Mouse (Mus musculus) ES-E14 (cell line): ENCODE measurements around the gene Gm9999. TPM values are rescaled to one million over a fixed set of nuclear protein-coding genes. Genes with fewer than 3 reads are reported as not detected.
"Not testable (repeated sequence)": the region's sequence is repeated elsewhere in the genome, so short reads cannot be mapped to it uniquely, and the experiment has no call there.

ENCODE experiments used
- DNase-seq: peaks from one replicate; pipeline ENCODE4 v3.0.0-alpha.2; 2013; ENCODE audit warnings: low read depth, low spot score
- H3K27ac ChIP-seq: 2 replicates; pipeline ENCODE4 v1.5.1; 2012; ENCODE audit warnings: low read depth, mild to moderate bottlenecking, low read length, moderate library complexity, mixed read lengths; ENCODE audit not compliant: poor library complexity, insufficient read depth, severe bottlenecking
- H3K36me3 ChIP-seq: 2 replicates; pipeline ENCODE4 v1.6.1; 2012; ENCODE audit warnings: mild to moderate bottlenecking, low read length, moderate library complexity, mixed read lengths; ENCODE audit not compliant: control insufficient read depth, poor library complexity, insufficient read depth, severe bottlenecking
- H3K4me1 ChIP-seq, 2 experiments: fragments of 150-350 bp in 1 of 2; sonication (generic) in 1 of 2; 2 replicates each; pipeline ENCODE4 v1.6.1; 2012; ENCODE audit warnings: low read length in 2 of 2, mild to moderate bottlenecking in 1 of 2, mixed read lengths in 1 of 2; ENCODE audit not compliant: control insufficient read depth in 2 of 2, insufficient read depth in 2 of 2, poor library complexity in 1 of 2
- H3K4me3 ChIP-seq, 2 experiments: fragments of 150-350 bp in 1 of 2; sonication (generic) in 1 of 2; 2 replicates each; pipeline ENCODE4 v1.5.1; 2012; ENCODE audit warnings: low read length in 2 of 2, low read depth in 1 of 2, mild to moderate bottlenecking in 1 of 2, mixed read lengths in 1 of 2; ENCODE audit not compliant: insufficient read depth in 1 of 2, poor library complexity in 1 of 2, severe bottlenecking in 1 of 2
- H3K9ac ChIP-seq: 2 replicates; pipeline ENCODE4 v1.6.1; 2012; ENCODE audit warnings: low read depth, mild to moderate bottlenecking, low read length, mixed read lengths; ENCODE audit not compliant: poor library complexity, insufficient read depth, severe bottlenecking
- H3K9me3 ChIP-seq: fragments of 150-350 bp; sonication (generic); 2 replicates; pipeline ENCODE4 v1.6.1; 2012; ENCODE audit warnings: low read depth, mild to moderate bottlenecking, low read length; ENCODE audit not compliant: control insufficient read depth, insufficient read depth
- CHD2 ChIP-seq: IDR thresholded peaks from 2 replicates; pipeline ENCODE4 v1.6.1; 2014; ENCODE audit warnings: mild to moderate bottlenecking, low read depth, low read length, inconsistent platforms
- HCFC1 ChIP-seq: IDR thresholded peaks from 2 replicates; pipeline ENCODE4 v1.6.1; 2012; ENCODE audit warnings: low read length, inconsistent platforms, borderline replicate concordance; ENCODE audit not compliant: insufficient read depth
- MAFK ChIP-seq: IDR thresholded peaks from 2 replicates; pipeline ENCODE4 v1.6.1; 2014; ENCODE audit warnings: mild to moderate bottlenecking, low read depth, low read length, inconsistent platforms; ENCODE audit not compliant: insufficient read depth
- ZC3H11A ChIP-seq: IDR thresholded peaks from 2 replicates; pipeline ENCODE4 v1.6.1; 2012; ENCODE audit warnings: low read depth, mild to moderate bottlenecking, inconsistent platforms, low read length, borderline replicate concordance
- ZNF384 ChIP-seq: IDR thresholded peaks from 2 replicates; pipeline ENCODE4 v1.6.1; 2012; ENCODE audit warnings: low read depth, low read length, inconsistent platforms
- in situ Hi-C, 2 experiments: fragments of 600-800 bp; cut with MboI; formaldehyde crosslinking; loops; one replicate each; pipeline ENCODE4 v1.15.1; 2025; ENCODE audit warnings: low sequenced_read_pairs in 2 of 2, inconsistent platforms in 1 of 2; ENCODE audit not compliant: unreplicated experiment in 2 of 2
- total RNA-seq: library from RNA; depleted of rRNA; stranded (reverse); fragments of 300-350 nt; gene quantifications from 2 replicates; pipeline ENCODE4 v1.2.3, GENCODE M21; 2012

Gene Gm9999
- total RNA-seq, 1 experiment = not detected

GRCm38 (mm10) chr7:46986646-46987045 lies 3.3 kb downstream of the Gm9999 start:
- TF ChIP-seq ZC3H11A = no peak
- no peak for TF ChIP-seq HCFC1
- TF ChIP-seq MAFK = no peak
- no peak for TF ChIP-seq ZNF384
- TF ChIP-seq CHD2 = no peak
- Histone ChIP-seq H3K4me1 (no peaks in the 10 kb centered on the region), H3K9me3 (no peaks in the 10 kb centered on the region), H3K9ac (no peak overlapping the region), H3K4me3 (no peak overlapping the region), H3K27ac (no peak overlapping the region), H3K36me3 (no peaks in the 10 kb centered on the region)
- in situ Hi-C loops = no loop called here
- no peak for DNase-seq

GRCm38 (mm10) chr7:46987073-46987472 lies 3.7 kb downstream of the Gm9999 start:
- Histone ChIP-seq H3K9ac (no peak overlapping the region), H3K27ac (no peak overlapping the region), H3K4me1 (no peaks in the 10 kb centered on the region), H3K9me3 (no peaks in the 10 kb centered on the region), H3K36me3 (0 out of 2 replicates have a peak, but pooled peaks cover 3% of the 10 kb centered on the region), H3K4me3 (no peak overlapping the region)
- no peak for TF ChIP-seq ZNF384
- TF ChIP-seq MAFK = no peak
- no peak for TF ChIP-seq ZC3H11A
- TF ChIP-seq CHD2 = no peak
- TF ChIP-seq HCFC1 = no peak
- no peak for DNase-seq
- in situ Hi-C loops = no loop called here

GRCm38 (mm10) chr7:46989387-46989786 lies 6.0 kb downstream of the Gm9999 start:
- H3K9ac ChIP-seq, H3K27ac ChIP-seq, in situ Hi-C loops, DNase-seq, H3K4me3 ChIP-seq, H3K4me1 ChIP-seq, H3K9me3 ChIP-seq: not testable (repeated sequence)
- peaks cover 11% of the 10 kb centered on the region for H3K36me3 ChIP-seq

- H3K36me3 ChIP-seq = peaks cover 22% of the 10 kb centered on the region
- in situ Hi-C loops = no loop called here
- no peaks in the 10 kb centered on the region for H3K9me3 ChIP-seq
- no peak overlapping the region for H3K4me3 ChIP-seq
- no peaks in the 10 kb centered on the region for H3K4me1 ChIP-seq
- TF ChIP-seq CHD2 = no peak
- TF ChIP-seq ZC3H11A = no peak
- no peak for TF ChIP-seq MAFK
- no peak for TF ChIP-seq ZNF384
- TF ChIP-seq HCFC1 = no peak
- no peak overlapping the region for H3K9ac ChIP-seq
- no peak overlapping the region for H3K27ac ChIP-seq
- DNase-seq = no peak
Measured at GRCm38 (mm10) chr7:46993079-46993478, 9.7 kb downstream of the Gm9999 start.

GRCm38 (mm10) chr7:46995558-46995957 lies 12.2 kb downstream of the Gm9999 start:
- no peak overlapping the region for H3K4me3 ChIP-seq

More at GRCm38 (mm10) chr7:46995558-46995957, 12.2 kb downstream of the Gm9999 start:
- no peak for DNase-seq
- no peaks in the 10 kb centered on the region for H3K4me1 ChIP-seq
- no peaks in the 10 kb centered on the region for H3K9me3 ChIP-seq
- H3K36me3 ChIP-seq = peaks cover 30% of the 10 kb centered on the region
- TF ChIP-seq CHD2 = no peak
- no peak for TF ChIP-seq MAFK
- no peak for TF ChIP-seq ZC3H11A
- no peak for TF ChIP-seq HCFC1
- no peak for TF ChIP-seq ZNF384
- H3K9ac ChIP-seq = no peak overlapping the region
- H3K27ac ChIP-seq = no peak overlapping the region
- in situ Hi-C loops = no loop called here
